Mouse (Mus musculus) 3134 (cell line): ENCODE results near the gene Gm11555.
"Not testable (repeated sequence)": the region's sequence is repeated elsewhere in the genome, so short reads cannot be mapped to it uniquely, and the experiment has no call there.

ENCODE experiments used
- DNase-seq: peaks from one replicate; pipeline ENCODE4 v3.0.0-alpha.2; 2011; ENCODE audit warnings: low spot score; ENCODE audit not compliant: insufficient read length; ENCODE audit errors: extremely low read depth

The Gm11555 gene

GRCm38 (mm10) chr11:99609126-99609525 is 40.9 kb downstream of the Gm11555 start:
- DNase-seq: no peak

- not testable (repeated sequence) for DNase-seq
These were observed 46.8 kb downstream of the Gm11555 start, which contains the start of gene Gm11938 for GRCm38 (mm10) chr11:99603208-99603607. Gene Gm11938 (minus strand): TSS chr11:99603308.
